Mouse (Mus musculus): ENCODE data around the gene Ephb3.

Ephb3 gene

GRCm38 (mm10) chr16:21205093-21205886 lies 735 bp downstream of the Ephb3 start:
- no peak for DNase-seq (ENCODE audit: low spot score)

GRCm38 (mm10) chr16:21208001-21208565 lies 3.5 kb downstream of the Ephb3 start:
- DNase-seq (ENCODE audit: low spot score), result no peak

- DNase-seq (ENCODE audit: low spot score), result no peak
Observed at GRCm38 (mm10) chr16:21209290-21209689, 4.7 kb downstream of the Ephb3 start.

GRCm38 (mm10) chr16:21210204-21210603 lies 5.6 kb downstream of the Ephb3 start:
- DNase-seq (ENCODE audit: low spot score), result no peak

GRCm38 (mm10) chr16:21210667-21211338 lies 6.2 kb downstream of the Ephb3 start:
- peak; percentile 75 for DNase-seq (ENCODE audit: low spot score)

GRCm38 (mm10) chr16:21211501-21211900 lies 6.9 kb downstream of the Ephb3 start:
- no peak for DNase-seq (ENCODE audit: low spot score)

GRCm38 (mm10) chr16:21212369-21212768 lies 7.8 kb downstream of the Ephb3 start:
- no peak for DNase-seq (ENCODE audit: low spot score)

- DNase-seq (ENCODE audit: low spot score), result no peak
Observed at GRCm38 (mm10) chr16:21213939-21214338, 9.4 kb downstream of the Ephb3 start.

- no peak for DNase-seq (ENCODE audit: low spot score)
Observed at GRCm38 (mm10) chr16:21214803-21215202, 10.2 kb downstream of the Ephb3 start.

GRCm38 (mm10) chr16:21216047-21216446 lies 11.5 kb downstream of the Ephb3 start:
- DNase-seq (ENCODE audit: low spot score), result no peak

- DNase-seq (ENCODE audit: low spot score), result no peak
Observed at GRCm38 (mm10) chr16:21217233-21217632, 12.7 kb downstream of the Ephb3 start.

GRCm38 (mm10) chr16:21219656-21220055 lies 15.1 kb downstream of the Ephb3 start:
- DNase-seq (ENCODE audit: low spot score), result no peak

- no peak for DNase-seq (ENCODE audit: low spot score)
Observed at GRCm38 (mm10) chr16:21223038-21223437, 18.5 kb downstream of the Ephb3 start.

GRCm38 (mm10) chr16:21224648-21225240 lies 20.2 kb downstream of the Ephb3 start:
- no peak for DNase-seq (ENCODE audit: low spot score)

- no peak for DNase-seq (ENCODE audit: low spot score)
Observed at GRCm38 (mm10) chr16:21226629-21227028, 22.1 kb downstream of the Ephb3 start.

- no peak for DNase-seq (ENCODE audit: low spot score)
Observed at GRCm38 (mm10) chr16:21235135-21235534, 30.6 kb downstream of the Ephb3 start.

GRCm38 (mm10) chr16:21238722-21239121 lies 34.2 kb downstream of the Ephb3 start:
- DNase-seq (ENCODE audit: low spot score), result peak; percentile 24

GRCm38 (mm10) chr16:21240547-21240946 lies 36.0 kb downstream of the Ephb3 start:
- DNase-seq (ENCODE audit: low spot score), result no peak

- DNase-seq (ENCODE audit: low spot score), result no peak
Observed at GRCm38 (mm10) chr16:21241030-21241429, 36.5 kb downstream of the Ephb3 start.

- no peak for DNase-seq (ENCODE audit: low spot score)
Observed at GRCm38 (mm10) chr16:21242946-21243345, 38.4 kb downstream of the Ephb3 start.

GRCm38 (mm10) chr16:21244803-21245202 lies 40.2 kb downstream of the Ephb3 start:
- no peak for DNase-seq (ENCODE audit: low spot score)

- DNase-seq (ENCODE audit: low spot score), result no peak
Observed at GRCm38 (mm10) chr16:21245387-21245786, 40.8 kb downstream of the Ephb3 start.

GRCm38 (mm10) chr16:21245931-21246390 lies 41.4 kb downstream of the Ephb3 start:
- DNase-seq (ENCODE audit: low spot score), result peak; percentile 68
